Mouse (Mus musculus): ENCODE measurements around the gene Hoxb5.

DNA sequence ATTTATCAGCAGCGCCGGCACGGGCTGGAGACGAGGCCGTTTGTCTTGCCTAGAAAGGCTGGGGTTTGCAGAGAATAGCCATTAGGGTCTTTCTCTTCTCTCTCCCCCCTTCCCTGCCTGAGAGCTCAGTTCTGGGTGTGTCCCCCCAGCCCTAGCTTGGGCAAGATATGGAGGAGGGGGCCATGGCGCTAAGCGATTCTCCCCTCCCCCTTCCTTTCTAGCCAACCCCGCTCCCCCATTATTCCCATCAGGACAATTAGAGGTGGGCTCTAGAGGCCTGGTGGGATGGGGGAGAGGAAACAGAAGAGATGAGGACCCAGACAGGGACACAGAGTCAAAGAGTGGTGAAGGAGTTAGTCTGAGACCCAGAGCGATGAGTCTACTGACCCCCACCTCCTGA is 15.7 kb upstream of the Hoxb5 start:
- TF ChIP-seq POLR2A (IDR thresholded peaks at IDR 0.05; ENCODE audit: borderline replicate concordance, control insufficient read depth, low read depth, low read length) (no peak), CTCF (IDR thresholded peaks at IDR 0.05; ENCODE audit: control insufficient read depth, insufficient read depth, low read length) (no peak)

All from bone marrow, adult 2 months (tissue).